Mouse (Mus musculus) ES-Bruce4 (cell line): ENCODE data around the gene Gimap4. TPM values are rescaled to one million over a fixed set of nuclear protein-coding genes. Genes with fewer than 3 reads are reported as not detected.

Experiments used
- H3K27ac ChIP-seq: 2 replicates; pipeline ENCODE4 v1.5.1; 2012; ENCODE audit warnings: low read length, inconsistent platforms; ENCODE audit not compliant: insufficient read depth
- H3K27me3 ChIP-seq: 2 replicates; pipeline ENCODE4 v1.6.1; 2012; ENCODE audit warnings: mild to moderate bottlenecking, low read length, inconsistent platforms; ENCODE audit not compliant: control insufficient read depth, poor library complexity, insufficient read depth, severe bottlenecking
- H3K36me3 ChIP-seq: 2 replicates; pipeline ENCODE4 v1.6.1; 2012; ENCODE audit warnings: inconsistent platforms, mild to moderate bottlenecking, low read length, moderate library complexity; ENCODE audit not compliant: control insufficient read depth, poor library complexity, insufficient read depth, severe bottlenecking
- H3K4me1 ChIP-seq: one replicate; pipeline ENCODE4 v1.8.1; 2011; ENCODE audit warnings: low read length; ENCODE audit not compliant: control insufficient read depth, insufficient read depth
- H3K4me3 ChIP-seq: 2 replicates; pipeline ENCODE4 v1.5.1; 2011; ENCODE audit warnings: low read depth, mild to moderate bottlenecking, low read length
- H3K9ac ChIP-seq: 2 replicates; pipeline ENCODE4 v1.6.1; 2012; ENCODE audit warnings: low read depth, mild to moderate bottlenecking, inconsistent platforms; ENCODE audit not compliant: poor library complexity, severe bottlenecking
- H3K9me3 ChIP-seq: replicated peaks from 2 replicates; pipeline ENCODE4 v1.6.1; 2012; ENCODE audit warnings: mild to moderate bottlenecking, low read length, inconsistent platforms; ENCODE audit not compliant: control insufficient read depth, poor library complexity, insufficient read depth, severe bottlenecking
- CTCF ChIP-seq: IDR thresholded peaks from one replicate; pipeline ENCODE4 v1.8.1; 2011; ENCODE audit warnings: low read depth, low read length
- EP300 ChIP-seq: IDR thresholded peaks from 2 replicates; pipeline ENCODE4 v1.6.1; 2011; ENCODE audit warnings: low read depth, low read length; ENCODE audit not compliant: insufficient read depth
- POLR2A ChIP-seq: IDR thresholded peaks from one replicate; pipeline ENCODE4 v1.8.1; 2011; ENCODE audit warnings: low read length; ENCODE audit not compliant: insufficient read depth
- polyA plus RNA-seq: library from polyadenylated mRNA; stranded (reverse); fragments of >200 nt; gene quantifications from 2 replicates; pipeline ENCODE4 v1.2.4, GENCODE M21; 2011; ENCODE audit warnings: low read depth; ENCODE audit not compliant: missing spikeins, insufficient read depth, insufficient read length

The Gimap4 gene
- polyA plus RNA-seq, 1 experiment: not detected

DNA sequence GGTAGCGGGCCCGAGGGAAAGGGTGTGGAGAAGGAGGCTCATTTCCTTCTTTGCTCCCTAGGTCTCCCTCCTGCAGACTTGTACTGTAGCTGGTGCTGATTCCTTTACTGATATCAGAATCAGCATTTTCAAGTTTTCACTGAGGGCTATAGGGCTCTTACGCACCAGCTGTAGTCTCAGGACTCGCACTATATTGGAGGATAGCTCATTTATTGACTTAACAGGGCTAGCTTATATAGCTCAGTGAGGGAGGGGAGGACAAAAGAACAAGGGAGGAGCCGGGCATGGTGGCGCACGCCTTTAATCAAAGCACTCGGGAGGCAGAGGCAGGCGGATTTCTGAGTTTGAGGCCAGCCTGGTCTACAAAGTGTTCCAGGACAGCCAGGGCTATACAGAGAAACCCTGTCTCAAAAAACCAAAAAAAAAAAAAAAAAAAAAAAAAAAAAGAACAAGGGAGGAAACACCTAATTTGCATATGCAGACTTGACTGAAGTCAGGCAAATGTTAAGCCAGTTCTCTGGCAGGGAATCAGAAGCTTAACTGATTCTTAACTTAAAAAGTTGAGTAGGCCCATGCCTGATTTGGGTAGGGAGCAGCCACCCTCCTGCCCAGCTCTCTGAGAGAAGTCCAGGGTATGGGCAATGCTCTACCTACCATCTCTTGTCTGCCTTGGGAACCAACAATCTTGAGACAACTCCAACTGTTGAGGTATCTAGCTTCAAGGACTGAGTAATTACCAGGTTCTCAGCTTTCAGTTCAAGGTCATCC is 9.9 kb upstream of the Gimap4 start:
- H3K27me3 ChIP-seq: no peaks in the 10 kb centered on the region
- H3K4me3 ChIP-seq: no peak overlapping the region
- peaks cover 6% of the 10 kb centered on the region for H3K4me1 ChIP-seq
- H3K9ac ChIP-seq: no peak overlapping the region
- no peaks in the 10 kb centered on the region for H3K36me3 ChIP-seq
- H3K9me3 ChIP-seq: peaks cover 5% of the 10 kb centered on the region
- peak overlapping the region; percentile 64; the same call in 1 of the 2 replicates for H3K27ac ChIP-seq
- TF ChIP-seq EP300 (no peak), CTCF (no peak), POLR2A (no peak)

GRCm38 (mm10) chr6:48675400-48675930 is 8.9 kb upstream of the Gimap4 start:
- Histone ChIP-seq H3K27ac (peak overlapping the region; percentile 48; the same call in 1 of the 2 replicates), H3K27me3 (no peaks in the 10 kb centered on the region), H3K9ac (no peak overlapping the region), H3K4me3 (peak overlapping the region; percentile 57), H3K36me3 (no peaks in the 10 kb centered on the region), H3K4me1 (peaks cover 6% of the 10 kb centered on the region), H3K9me3 (peaks cover 5% of the 10 kb centered on the region)
- no peak for TF ChIP-seq POLR2A
- TF ChIP-seq EP300: no peak

- H3K4me3 ChIP-seq: peak within 1 kb of the TSS; percentile 57
- H3K27ac ChIP-seq: peak within 1 kb of the TSS; percentile 75
- H3K9ac ChIP-seq: no peak within 1 kb of the TSS
Measured at GRCm38 (mm10) chr6:48675931-48676859, 8.2 kb upstream of the Gimap4 start, which contains the start of gene Gimap9. Gene Gimap9 (plus strand): TSS chr6:48676129.

GRCm38 (mm10) chr6:48676860-48677415 is 7.4 kb upstream of the Gimap4 start:
- H3K36me3 ChIP-seq: no peaks in the 10 kb centered on the region
- H3K4me1 ChIP-seq: peaks cover 6% of the 10 kb centered on the region
- H3K9ac ChIP-seq: no peak overlapping the region
- no peak overlapping the region for H3K4me3 ChIP-seq
- no peak for TF ChIP-seq CTCF
- TF ChIP-seq POLR2A: no peak
- no peak for TF ChIP-seq EP300
- no peak overlapping the region for H3K27ac ChIP-seq
- H3K27me3 ChIP-seq: no peaks in the 10 kb centered on the region
- peaks cover 5% of the 10 kb centered on the region for H3K9me3 ChIP-seq

More at GRCm38 (mm10) chr6:48675931-48676859, 8.2 kb upstream of the Gimap4 start, which contains the start of gene Gimap9:
- Histone ChIP-seq H3K4me1 (peaks cover 6% of the 10 kb centered on the region), H3K9me3 (peaks cover 5% of the 10 kb centered on the region), H3K36me3 (no peaks in the 10 kb centered on the region), H3K27me3 (no peaks in the 10 kb centered on the region)
- TF ChIP-seq POLR2A (no peak), EP300 (no peak), CTCF (no peak)

DNA sequence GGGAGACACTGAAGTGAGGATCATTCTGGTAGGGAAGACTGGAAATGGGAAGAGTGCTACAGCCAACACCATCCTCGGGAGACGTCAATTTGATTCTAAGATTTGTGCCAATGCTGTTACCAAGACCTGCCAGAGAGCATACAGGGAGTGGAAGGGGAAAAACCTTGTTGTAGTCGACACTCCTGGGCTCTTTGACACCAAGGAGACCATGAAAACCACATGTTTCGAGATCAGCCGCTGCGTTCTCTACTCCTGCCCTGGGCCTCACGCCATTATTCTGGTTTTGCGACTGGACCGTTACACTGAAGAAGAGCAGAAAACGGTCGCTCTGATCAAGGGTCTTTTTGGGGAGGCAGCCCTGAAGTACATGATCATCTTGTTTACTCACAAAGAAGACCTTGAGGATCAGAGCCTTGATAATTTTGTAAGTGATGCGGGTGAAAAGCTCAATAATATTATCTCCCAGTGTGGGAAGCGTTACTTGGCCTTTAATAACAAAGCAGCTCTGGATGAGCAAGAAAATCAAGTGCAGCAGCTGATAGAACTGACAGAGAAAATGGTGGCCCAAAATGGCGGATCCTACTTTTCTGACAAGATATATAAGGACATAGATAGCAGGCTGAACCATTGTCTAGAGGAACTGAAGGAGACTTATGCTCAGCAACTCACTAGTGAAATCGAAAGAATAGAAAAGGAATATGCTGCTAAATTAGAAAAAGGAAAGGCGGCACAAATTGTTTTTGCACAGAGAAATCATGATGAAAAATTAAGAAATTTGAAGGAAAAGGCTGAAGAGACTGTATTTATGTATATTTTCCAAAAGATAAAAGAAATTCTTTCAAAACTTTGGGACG is 6.6 kb upstream of the Gimap4 start:
- Histone ChIP-seq H3K36me3 (no peaks in the 10 kb centered on the region), H3K27ac (no peak overlapping the region)
- TF ChIP-seq EP300: no peak
- TF ChIP-seq CTCF: no peak
- TF ChIP-seq POLR2A: no peak

More for the DNA sequence above, 6.6 kb upstream of the Gimap4 start:
- H3K9me3 ChIP-seq: peaks cover 5% of the 10 kb centered on the region
- no peak overlapping the region for H3K4me3 ChIP-seq
- peaks cover 6% of the 10 kb centered on the region for H3K4me1 ChIP-seq
- no peak overlapping the region for H3K9ac ChIP-seq
- H3K27me3 ChIP-seq: no peaks in the 10 kb centered on the region
